Mouse (Mus musculus) myocyte (in vitro differentiated cells): ENCODE measurements at regions not wholly inside any gene's neighbourhood (a gene's known extent, or its start where the extent isn't known, plus 50 kb on each side); places are given as distances from the start of the nearest gene placed in this dataset.

ENCODE experiments used
- CEBPB ChIP-seq: IDR thresholded peaks from 2 replicates; pipeline ENCODE4 v1.6.1; 2011; ENCODE audit warnings: mild to moderate bottlenecking, moderate library complexity; ENCODE audit not compliant: poor library complexity, insufficient read depth, severe bottlenecking
- POLR2A ChIP-seq: IDR thresholded peaks from one replicate; pipeline ENCODE4 v1.6.1; 2011; ENCODE audit warnings: low read depth, mild to moderate bottlenecking, control low read depth, moderate library complexity; ENCODE audit not compliant: insufficient read length

DNA sequence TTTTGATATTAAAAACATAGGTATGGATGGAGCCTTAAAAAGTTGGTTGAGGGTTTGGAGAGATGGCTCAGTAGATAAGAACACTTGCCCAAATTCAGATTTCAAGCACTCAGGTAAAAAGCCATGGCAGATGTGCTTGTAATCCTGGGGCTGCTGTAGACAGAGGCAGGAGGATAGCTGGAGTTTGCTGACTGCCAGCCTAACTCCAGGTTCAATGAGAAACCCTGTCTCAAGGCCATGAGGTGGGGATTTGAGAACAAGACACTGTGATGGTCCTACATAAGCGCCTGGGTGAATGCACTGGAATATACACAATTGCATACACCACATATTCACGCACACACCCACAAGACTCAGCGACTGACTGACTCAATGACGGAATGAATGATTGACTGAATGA, 71.3 kb upstream of the Foxn3 start:
- TF ChIP-seq CEBPB = no peak
- no peak for TF ChIP-seq POLR2A
